Mouse (Mus musculus) colon, adult 2 months (tissue): ENCODE data around the gene Lman1l. TPM values are rescaled to one million over a fixed set of nuclear protein-coding genes. Genes with fewer than 3 reads are reported as not detected.

Experiments
- polyA plus RNA-seq: library from polyadenylated mRNA; depleted of rRNA; stranded (reverse); fragments of >200 nt; gene quantifications from 2 replicates; pipeline ENCODE4 v1.2.3, GENCODE M21; 2012; rRNA removed

Gene Lman1l
- polyA plus RNA-seq, result 0.16 TPM in 1 of 2 replicates, not detected in the other

DNA sequence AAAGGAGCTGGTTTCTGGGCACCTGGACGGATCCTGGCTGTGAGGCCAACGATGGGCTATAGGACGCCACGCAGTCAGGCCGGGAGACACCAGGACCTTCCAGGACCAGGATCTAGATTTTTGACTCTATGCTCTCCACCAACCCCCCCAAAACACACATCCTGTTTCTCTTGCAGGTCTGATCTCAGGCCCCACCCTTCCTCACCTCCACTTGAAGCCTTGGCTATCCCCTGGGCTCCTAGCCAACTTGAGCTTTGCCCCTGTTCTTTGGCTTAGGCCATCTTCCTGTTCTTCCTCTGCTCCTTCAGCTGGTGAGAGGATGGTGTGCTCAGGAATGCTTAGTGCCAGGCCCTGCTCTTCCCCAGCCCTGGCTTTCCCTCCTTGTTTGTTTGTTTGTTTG lies at the start of gene Lman1l:
Gene Lman1l, minus strand, starts transcription at position 101 of the 400 bp plus-strand sequence.

DNA sequence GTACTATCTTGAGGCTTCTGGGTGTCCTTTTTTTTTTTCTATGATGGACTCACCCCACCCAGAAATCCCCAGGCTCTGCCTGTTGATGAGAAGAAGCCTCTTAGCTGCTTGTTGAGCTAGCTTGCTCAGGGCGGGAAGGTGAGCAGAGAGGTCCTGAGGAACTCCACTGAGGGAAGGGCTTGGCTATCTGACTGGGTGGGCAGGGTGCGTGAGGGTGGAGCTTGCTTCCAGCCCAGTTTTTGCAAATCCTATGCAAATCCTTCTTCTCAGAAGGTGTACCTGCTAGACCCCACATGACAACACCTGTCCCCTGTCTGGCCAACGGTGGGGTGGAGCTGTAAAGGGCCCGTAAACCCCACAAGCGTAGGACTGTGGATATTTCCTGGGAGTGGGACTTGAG lies 32.7 kb upstream of the Lman1l start, which contains the start of gene Csk:
Gene Csk, minus strand, starts transcription at position 349 of the 400 bp plus-strand sequence.

DNA sequence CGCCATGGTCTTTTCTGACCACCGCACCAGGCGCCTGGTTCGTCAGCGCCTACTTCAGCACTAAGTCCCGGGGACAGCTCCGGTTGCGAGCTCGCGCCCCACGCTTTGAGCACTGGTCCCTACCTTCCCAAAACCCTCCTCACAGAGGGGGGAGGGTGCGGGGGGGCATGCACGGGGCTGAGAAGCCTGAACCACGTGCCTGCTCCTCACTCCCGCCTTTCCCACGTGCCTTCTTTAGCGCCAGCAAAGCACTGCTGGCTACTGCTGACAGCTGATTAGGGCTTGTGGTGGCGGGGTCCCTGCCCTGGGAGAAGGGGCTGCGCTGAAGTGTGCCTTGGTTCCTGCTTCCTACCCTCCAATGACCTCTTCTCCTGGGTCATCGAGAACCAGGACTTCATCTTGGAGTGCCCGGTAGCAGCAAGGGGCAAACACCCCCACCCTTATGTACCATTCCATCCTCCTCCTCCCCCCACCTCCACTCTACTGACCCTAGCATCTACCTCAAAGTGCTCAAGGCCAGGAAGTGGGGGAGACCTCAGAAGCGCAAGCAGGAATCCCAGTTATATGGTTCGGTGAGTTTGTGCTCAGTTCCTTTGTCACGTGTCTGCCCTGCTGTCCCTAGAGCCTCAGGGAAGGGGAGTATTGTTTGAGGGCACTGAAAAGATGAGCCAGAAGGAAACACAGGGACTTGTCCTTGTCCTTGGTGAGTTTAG lies 14.3 kb downstream of the Lman1l start, which contains the start of gene Cplx3:
Gene Cplx3, minus strand, starts transcription at position 143 of the 713 bp plus-strand sequence.

DNA sequence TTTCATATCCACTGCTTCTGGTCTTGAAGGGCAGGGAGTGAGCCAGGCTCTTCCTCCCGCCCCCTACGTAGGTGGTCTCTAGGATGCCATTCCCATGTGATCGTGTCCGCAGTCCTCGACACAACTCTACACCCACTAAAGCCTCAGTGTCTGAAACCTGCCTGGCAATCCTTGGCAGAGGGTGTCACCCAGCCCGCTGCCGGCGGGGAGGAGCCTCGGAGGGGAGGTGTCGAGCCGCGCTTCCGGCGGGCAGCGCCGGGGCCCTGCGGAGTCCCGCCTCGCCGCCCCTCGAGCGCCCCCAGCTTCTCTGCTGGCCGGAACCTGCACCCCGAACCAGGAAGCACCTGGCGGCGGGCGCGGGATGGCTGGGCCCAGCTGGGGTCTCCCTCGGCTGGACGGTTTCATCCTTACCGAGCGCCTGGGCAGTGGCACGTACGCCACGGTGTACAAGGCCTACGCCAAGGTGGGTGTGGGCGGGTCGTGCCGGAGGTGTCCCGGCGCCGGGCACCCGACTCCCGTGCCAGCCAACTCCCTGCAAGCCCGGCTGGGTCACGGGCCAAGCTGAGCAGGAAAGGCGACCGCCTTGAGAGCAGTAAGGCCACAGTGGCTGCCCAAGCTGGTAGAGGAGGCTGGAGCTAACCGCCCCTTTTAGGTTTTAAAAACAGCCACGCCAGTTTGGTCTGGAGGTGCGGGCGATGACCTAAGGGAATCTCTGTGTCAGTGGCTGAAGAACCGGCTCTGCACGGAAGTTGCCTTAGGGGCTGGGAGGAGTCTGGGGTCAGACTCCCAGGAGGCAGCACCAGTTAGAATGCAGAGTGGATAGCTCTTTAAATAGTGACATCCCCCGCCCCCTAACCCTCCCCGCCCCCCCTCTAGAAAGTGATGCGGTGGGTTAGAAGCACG lies 31.1 kb downstream of the Lman1l start, which contains the start of gene Ulk3:
Gene Ulk3, plus strand, starts transcription at position 229 of the 903 bp plus-strand sequence.

DNA sequence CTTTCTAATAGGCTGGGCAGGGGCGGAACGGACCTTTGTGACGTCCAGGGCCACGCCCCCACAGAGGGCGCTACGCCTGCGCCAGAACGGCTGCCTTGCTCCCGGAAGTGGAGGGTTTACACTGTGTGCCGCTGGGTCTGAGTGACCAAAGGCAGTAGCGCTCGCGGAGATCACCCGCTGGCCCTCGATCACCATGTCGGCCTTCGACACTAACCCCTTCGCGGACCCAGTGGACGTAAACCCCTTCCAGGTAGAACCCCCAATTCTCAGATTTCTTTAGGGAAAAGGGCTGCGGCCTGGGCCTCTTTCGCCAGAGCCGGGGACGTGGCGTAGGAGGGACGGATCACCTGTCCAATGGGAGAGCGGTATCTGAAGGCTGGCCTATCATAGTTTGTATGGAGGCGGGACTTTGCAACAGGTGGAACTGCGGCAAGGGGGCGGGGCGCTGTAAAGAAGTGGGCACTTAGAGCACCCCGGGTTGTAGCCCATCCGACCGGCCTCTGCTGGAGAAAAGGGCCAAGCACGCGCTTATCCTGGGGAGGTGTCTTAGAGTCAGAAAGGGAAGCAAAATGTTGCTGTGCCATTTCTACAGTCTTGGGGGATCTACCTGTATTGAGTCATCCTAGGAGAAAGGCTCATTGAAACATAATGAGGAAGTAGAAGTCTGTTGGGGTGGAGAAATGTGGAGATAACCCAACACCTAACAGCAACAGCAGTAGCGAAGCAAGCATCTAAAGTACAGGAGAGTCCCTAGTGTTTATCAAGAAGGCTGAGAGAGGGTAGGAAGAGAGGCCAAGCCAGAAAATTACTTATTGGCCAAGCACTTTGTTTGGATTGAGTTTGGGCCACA lies 59.5 kb downstream of the Lman1l start, which contains the start of gene Scamp2:
Gene Scamp2, plus strand, starts transcription at position 83 of the 850 bp plus-strand sequence.

Other genes starting within 250 kb of the Lman1l start
- 18.1 and 36.2 TPM in 2 replicates for gene Ppcdc, start 180.7 kb downstream of the Lman1l start, polyA plus RNA-seq
- 56.8 and 82.8 TPM in 2 replicates for gene Scamp5, start 152.7 kb downstream of the Lman1l start, polyA plus RNA-seq
- gene Rpp25, start 116.7 kb downstream of the Lman1l start, polyA plus RNA-seq, result 1.7 and 2.3 TPM in 2 replicates
- 861 and 1,299 TPM in 2 replicates for gene Cox5a, start 99.5 kb downstream of the Lman1l start, polyA plus RNA-seq
- gene Fam219b, start 83.2 kb downstream of the Lman1l start, polyA plus RNA-seq, result 12.9 and 15.3 TPM in 2 replicates
- gene Mpi, start 68.0 kb downstream of the Lman1l start, polyA plus RNA-seq, result 82.5 and 86.0 TPM in 2 replicates
- gene Scamp2, start 59.8 kb downstream of the Lman1l start, polyA plus RNA-seq, result 203 and 252 TPM in 2 replicates
- 20.8 and 23.1 TPM in 2 replicates for gene Ulk3, start 31.3 kb downstream of the Lman1l start, polyA plus RNA-seq
- gene Cplx3, start 14.5 kb downstream of the Lman1l start, polyA plus RNA-seq, result not detected in 2 replicates
- 66.2 and 75.8 TPM in 2 replicates for gene Csk, start 32.9 kb upstream of the Lman1l start, polyA plus RNA-seq
- gene Cyp1a2, start 62.9 kb upstream of the Lman1l start, polyA plus RNA-seq, result 0.16 TPM in 1 of 2 replicates, not detected in the other
- gene Cyp1a1, start 67.2 kb upstream of the Lman1l start, polyA plus RNA-seq, result 0.03 and 0.10 TPM in 2 replicates
- 8.5 and 9.9 TPM in 2 replicates for gene Edc3, start 87.8 kb upstream of the Lman1l start, polyA plus RNA-seq
- 80.4 and 90.5 TPM in 2 replicates for gene Clk3, start 145.1 kb upstream of the Lman1l start, polyA plus RNA-seq
- gene Arid3b, start 216.0 kb upstream of the Lman1l start, polyA plus RNA-seq, result 8.5 and 10.7 TPM in 2 replicates